Mouse (Mus musculus): ENCODE measurements around the gene Dcaf17. TPM values are rescaled to one million over a fixed set of nuclear protein-coding genes. Genes with fewer than 3 reads are reported as not detected.

The Dcaf17 gene
- polyA plus RNA-seq, 1 experiment from 2014 or later = 18.2 TPM

DNA sequence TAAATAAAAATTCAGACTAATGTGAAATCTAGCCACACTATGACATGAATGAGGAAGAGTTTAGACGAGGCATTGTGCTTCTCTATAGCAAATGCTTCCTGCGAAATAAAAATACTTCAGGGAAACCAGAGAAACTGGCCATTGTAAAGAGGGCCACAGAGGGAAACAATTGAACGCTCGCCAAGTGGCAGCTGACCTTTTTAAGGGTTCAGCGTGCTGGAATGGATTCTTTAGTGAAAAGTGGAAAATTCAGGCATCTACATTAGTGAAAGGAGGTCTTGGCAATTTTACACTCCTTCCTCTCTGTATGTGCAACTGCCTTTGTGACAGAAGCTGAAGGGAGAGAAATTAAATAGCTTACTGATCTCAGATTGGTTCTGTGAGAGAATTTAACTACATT, 66.3 kb downstream of the Dcaf17 start:
- no peaks in the 10 kb centered on the region for H3K36me3 ChIP-seq (ENCODE audit: control insufficient read depth, insufficient read depth)
- H3K4me2 ChIP-seq (ENCODE audit: low read depth, low read length) = no peak overlapping the region
- peaks cover 30% of the 10 kb centered on the region for H3K27me3 ChIP-seq (ENCODE audit: control insufficient read depth, insufficient read depth, low read depth, low read length)
- H3K9ac ChIP-seq (ENCODE audit: low read depth, low read length) = no peak overlapping the region
- ATAC-seq (ENCODE audit: low read depth) = no peak
- no peak overlapping the region for H3K27ac ChIP-seq (ENCODE audit: low read length)
- peaks cover 6% of the 10 kb centered on the region; the same call in 1 of the 2 replicates for H3K4me1 ChIP-seq (ENCODE audit: control insufficient read depth, low read depth, low read length)
- H3K4me3 ChIP-seq (ENCODE audit: low read depth, low read length) = no peak overlapping the region
- H3K9me3 ChIP-seq (replicated peaks; ENCODE audit: control insufficient read depth, low read length) = no peaks in the 10 kb centered on the region
- WGBS (ENCODE audit: insufficient replicate concordance) = 32% methylated on average over 5 of the region's 5 CpGs

GRCm38 (mm10) chr2:71122268-71123029, 67.3 kb downstream of the Dcaf17 start:
- ATAC-seq (ENCODE audit: low read depth) = no peak
- Histone ChIP-seq H3K4me3 (ENCODE audit: low read depth, low read length) (no peak overlapping the region), H3K27ac (ENCODE audit: low read length) (no peak overlapping the region), H3K27me3 (ENCODE audit: control insufficient read depth, insufficient read depth, low read depth, low read length) (peaks cover 27% of the 10 kb centered on the region), H3K9ac (ENCODE audit: low read depth, low read length) (no peak overlapping the region), H3K9me3 (replicated peaks; ENCODE audit: control insufficient read depth, low read length) (no peaks in the 10 kb centered on the region), H3K4me2 (ENCODE audit: low read depth, low read length) (no peak overlapping the region), H3K36me3 (ENCODE audit: control insufficient read depth, insufficient read depth) (no peaks in the 10 kb centered on the region), H3K4me1 (ENCODE audit: control insufficient read depth, low read depth, low read length) (peaks cover 6% of the 10 kb centered on the region; the same call in 1 of the 2 replicates)
- WGBS (ENCODE audit: insufficient replicate concordance) = 70% methylated on average over 13 of the region's 13 CpGs

GRCm38 (mm10) chr2:71123591-71123990, 68.5 kb downstream of the Dcaf17 start:
- Histone ChIP-seq H3K27me3 (ENCODE audit: control insufficient read depth, insufficient read depth, low read depth, low read length) (peaks cover 15% of the 10 kb centered on the region), H3K36me3 (ENCODE audit: control insufficient read depth, insufficient read depth) (no peaks in the 10 kb centered on the region), H3K27ac (ENCODE audit: low read length) (no peak overlapping the region), H3K4me1 (ENCODE audit: control insufficient read depth, low read depth, low read length) (no peaks in the 10 kb centered on the region), H3K9me3 (replicated peaks; ENCODE audit: control insufficient read depth, low read length) (no peaks in the 10 kb centered on the region), H3K4me2 (ENCODE audit: low read depth, low read length) (no peak overlapping the region), H3K9ac (ENCODE audit: low read depth, low read length) (no peak overlapping the region), H3K4me3 (ENCODE audit: low read depth, low read length) (no peak overlapping the region)
- ATAC-seq (ENCODE audit: low read depth) = no peak
- WGBS (ENCODE audit: insufficient replicate concordance) = 51% methylated on average over 2 of the region's 2 CpGs

GRCm38 (mm10) chr2:71127779-71128534, 72.8 kb downstream of the Dcaf17 start:
- ATAC-seq (ENCODE audit: low read depth) = no peak
- H3K27me3 ChIP-seq (ENCODE audit: control insufficient read depth, insufficient read depth, low read depth, low read length) = no peaks in the 10 kb centered on the region
- 52% methylated on average over 10 of the region's 10 CpGs for WGBS (ENCODE audit: insufficient replicate concordance)
- no peaks in the 10 kb centered on the region for H3K4me1 ChIP-seq (ENCODE audit: control insufficient read depth, low read depth, low read length)
- no peak overlapping the region for H3K9ac ChIP-seq (ENCODE audit: low read depth, low read length)
- H3K4me3 ChIP-seq (ENCODE audit: low read depth, low read length) = no peak overlapping the region
- H3K27ac ChIP-seq (ENCODE audit: low read length) = no peak overlapping the region
- H3K36me3 ChIP-seq (ENCODE audit: control insufficient read depth, insufficient read depth) = no peaks in the 10 kb centered on the region
- H3K4me2 ChIP-seq (ENCODE audit: low read depth, low read length) = no peak overlapping the region
- H3K9me3 ChIP-seq (replicated peaks; ENCODE audit: control insufficient read depth, low read length) = no peaks in the 10 kb centered on the region

- ATAC-seq (ENCODE audit: low read depth) = no peak
Measured at GRCm38 (mm10) chr2:71130366-71130765, 75.2 kb downstream of the Dcaf17 start.

GRCm38 (mm10) chr2:71131866-71132496, 76.9 kb downstream of the Dcaf17 start:
- H3K27ac ChIP-seq (ENCODE audit: low read length) = no peak overlapping the region
- H3K9me3 ChIP-seq (replicated peaks; ENCODE audit: control insufficient read depth, low read length) = no peaks in the 10 kb centered on the region
- H3K4me1 ChIP-seq (ENCODE audit: control insufficient read depth, low read depth, low read length) = no peaks in the 10 kb centered on the region
- WGBS (ENCODE audit: insufficient replicate concordance) = 47% methylated on average over 3 of the region's 3 CpGs
- no peak overlapping the region for H3K4me2 ChIP-seq (ENCODE audit: low read depth, low read length)
- no peak for ATAC-seq (ENCODE audit: low read depth)
- no peaks in the 10 kb centered on the region for H3K36me3 ChIP-seq (ENCODE audit: control insufficient read depth, insufficient read depth)
- no peaks in the 10 kb centered on the region for H3K27me3 ChIP-seq (ENCODE audit: control insufficient read depth, insufficient read depth, low read depth, low read length)
- H3K9ac ChIP-seq (ENCODE audit: low read depth, low read length) = no peak overlapping the region
- H3K4me3 ChIP-seq (ENCODE audit: low read depth, low read length) = no peak overlapping the region

More at GRCm38 (mm10) chr2:71130366-71130765, 75.2 kb downstream of the Dcaf17 start:
- no peaks in the 10 kb centered on the region for H3K4me1 ChIP-seq (ENCODE audit: control insufficient read depth, low read depth, low read length)
- H3K4me2 ChIP-seq (ENCODE audit: low read depth, low read length) = no peak overlapping the region
- no peak overlapping the region for H3K9ac ChIP-seq (ENCODE audit: low read depth, low read length)
- WGBS (ENCODE audit: insufficient replicate concordance) = 68% methylated on average over 2 of the region's 2 CpGs
- H3K36me3 ChIP-seq (ENCODE audit: control insufficient read depth, insufficient read depth) = no peaks in the 10 kb centered on the region
- H3K27ac ChIP-seq (ENCODE audit: low read length) = no peak overlapping the region
- H3K27me3 ChIP-seq (ENCODE audit: control insufficient read depth, insufficient read depth, low read depth, low read length) = no peaks in the 10 kb centered on the region
- no peaks in the 10 kb centered on the region for H3K9me3 ChIP-seq (replicated peaks; ENCODE audit: control insufficient read depth, low read length)
- no peak overlapping the region for H3K4me3 ChIP-seq (ENCODE audit: low read depth, low read length)

DNA sequence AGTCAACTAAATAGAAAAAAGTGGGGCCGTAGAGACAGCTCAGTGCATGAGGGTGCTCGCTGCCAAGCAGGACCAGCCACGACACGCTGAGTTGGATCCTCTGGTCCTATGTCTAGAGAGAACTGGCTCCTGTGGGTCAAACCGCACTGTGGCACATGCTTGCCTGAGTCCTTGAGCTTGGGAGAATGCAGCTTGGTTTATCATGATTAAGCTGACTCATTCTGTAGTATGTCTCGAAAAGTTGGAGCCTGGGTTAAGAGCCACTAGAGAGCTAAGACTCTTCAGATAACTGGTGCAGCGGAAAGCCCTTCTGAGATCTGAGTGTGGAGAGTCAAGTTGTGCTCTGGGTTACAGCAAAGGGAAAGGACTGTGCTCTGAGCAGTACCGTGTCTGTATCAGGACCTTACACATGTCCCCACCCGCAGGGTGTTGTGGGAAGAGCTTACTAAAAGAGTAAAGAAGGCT, 78.9 kb downstream of the Dcaf17 start:
- Histone ChIP-seq H3K4me2 (ENCODE audit: low read depth, low read length) (no peak overlapping the region), H3K9ac (ENCODE audit: low read depth, low read length) (no peak overlapping the region), H3K36me3 (ENCODE audit: control insufficient read depth, insufficient read depth) (no peaks in the 10 kb centered on the region), H3K4me1 (ENCODE audit: control insufficient read depth, low read depth, low read length) (no peaks in the 10 kb centered on the region), H3K27ac (ENCODE audit: low read length) (no peak overlapping the region), H3K9me3 (replicated peaks; ENCODE audit: control insufficient read depth, low read length) (no peaks in the 10 kb centered on the region), H3K27me3 (ENCODE audit: control insufficient read depth, insufficient read depth, low read depth, low read length) (no peaks in the 10 kb centered on the region), H3K4me3 (ENCODE audit: low read depth, low read length) (no peak overlapping the region)
- WGBS (ENCODE audit: insufficient replicate concordance) = 55% methylated on average over 9 of the region's 9 CpGs
- peak; percentile 27 for ATAC-seq (ENCODE audit: low read depth)

DNA sequence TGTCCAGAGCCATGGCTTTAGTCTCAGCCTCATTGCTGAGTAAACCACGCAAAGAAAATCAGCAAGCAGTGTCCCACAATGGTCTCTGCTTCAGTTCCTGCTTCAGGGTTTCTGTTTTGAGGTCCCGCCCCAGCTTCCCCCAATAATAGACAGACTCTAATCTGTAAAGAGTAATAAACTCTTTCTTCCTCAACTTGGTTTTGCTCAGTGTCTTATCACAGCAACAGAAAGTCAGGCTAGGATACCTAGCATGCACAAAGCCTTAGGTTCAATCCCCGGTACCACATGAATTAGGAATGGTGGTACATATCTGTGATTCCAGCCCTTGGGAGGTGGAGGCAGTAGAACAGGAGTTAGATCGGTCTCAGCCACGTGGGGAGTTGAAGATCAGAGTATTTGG, 79.7 kb downstream of the Dcaf17 start:
- WGBS (ENCODE audit: insufficient replicate concordance) = 40% methylated on average over 5 of the region's 5 CpGs
- no peaks in the 10 kb centered on the region for H3K36me3 ChIP-seq (ENCODE audit: control insufficient read depth, insufficient read depth)
- no peak overlapping the region for H3K4me2 ChIP-seq (ENCODE audit: low read depth, low read length)
- H3K9ac ChIP-seq (ENCODE audit: low read depth, low read length) = no peak overlapping the region
- no peaks in the 10 kb centered on the region for H3K27me3 ChIP-seq (ENCODE audit: control insufficient read depth, insufficient read depth, low read depth, low read length)
- no peaks in the 10 kb centered on the region for H3K9me3 ChIP-seq (replicated peaks; ENCODE audit: control insufficient read depth, low read length)
- no peak overlapping the region for H3K27ac ChIP-seq (ENCODE audit: low read length)
- H3K4me3 ChIP-seq (ENCODE audit: low read depth, low read length) = no peak overlapping the region
- ATAC-seq (ENCODE audit: low read depth) = no peak
- no peaks in the 10 kb centered on the region for H3K4me1 ChIP-seq (ENCODE audit: control insufficient read depth, low read depth, low read length)
